Mouse (Mus musculus): ENCODE results near the gene Rbm4. TPM values are rescaled to one million over a fixed set of nuclear protein-coding genes. Genes with fewer than 3 reads are reported as not detected.

Gene Rbm4
- total RNA-seq, 4 experiments from 2014 or later = 79.4 to 87.1 (median 84.8) TPM

DNA sequence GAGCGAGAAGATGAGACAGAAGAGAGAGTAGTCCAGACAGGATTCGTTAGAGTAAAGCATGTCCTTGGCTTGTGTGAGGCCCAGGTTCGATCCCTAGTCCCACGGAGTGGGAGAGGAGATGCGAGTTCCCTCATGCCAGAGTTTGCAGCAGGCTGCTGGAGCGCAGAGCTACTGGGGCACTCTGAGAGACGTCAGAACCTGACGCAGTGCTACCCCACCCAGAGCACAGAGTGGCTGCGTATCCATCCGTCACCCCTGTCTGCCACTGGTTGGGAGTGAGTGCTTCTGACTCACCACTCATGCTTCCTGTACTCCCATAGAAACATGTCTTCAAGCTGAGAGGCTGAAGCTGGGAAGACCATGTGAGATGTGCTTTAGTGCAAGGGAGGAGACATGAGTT lies 52.2 kb downstream of the Rbm4 start:
- DNase-seq (ENCODE audit: low spot score in 2 of 2) = no peak

DNA sequence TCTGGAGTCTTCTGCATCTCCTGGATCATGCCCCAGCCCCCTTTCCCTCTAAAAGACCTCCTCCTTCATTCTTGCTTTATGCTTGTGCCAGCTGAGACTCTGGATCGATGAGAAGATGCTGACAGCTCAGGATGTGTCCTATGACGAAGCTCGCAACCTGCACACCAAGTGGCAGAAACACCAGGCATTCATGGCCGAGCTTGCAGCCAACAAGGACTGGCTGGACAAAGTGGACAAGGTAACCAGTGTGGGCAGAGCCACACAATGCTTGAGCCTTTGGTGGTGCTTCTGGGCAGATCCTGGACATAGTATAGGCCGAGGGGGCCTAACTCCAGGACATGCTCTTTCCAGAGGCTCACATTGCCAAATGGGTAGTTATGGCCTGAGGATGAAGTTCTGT lies 53.9 kb downstream of the Rbm4 start:
- no peak for DNase-seq (ENCODE audit: low spot score in 2 of 2)

GRCm38 (mm10) chr19:4739053-4739452 lies 54.6 kb downstream of the Rbm4 start:
- DNase-seq (ENCODE audit: low spot score in 2 of 2) = no peak

GRCm38 (mm10) chr19:4737866-4738265 lies 55.8 kb downstream of the Rbm4 start:
- no peak for DNase-seq (ENCODE audit: low spot score in 2 of 2)

Other genes with a start within 250 kb of the Rbm4 start
- 10 to 100 TPM; 31.0 to 34.7 (median 32.0) TPM for gene Lrfn4, start 178.2 kb downstream of the Rbm4 start, total RNA-seq (2022)
- gene Rce1, start 168.3 kb downstream of the Rbm4 start, total RNA-seq (2022) = 10 to 100 TPM; 22.7 to 26.4 (median 22.7) TPM
- gene Gm960, start 95.2 kb downstream of the Rbm4 start, total RNA-seq (2022) = 1 to 10 TPM; 1.2 to 2.0 (median 1.8) TPM
- gene Sptbn2, start 82.7 kb downstream of the Rbm4 start, total RNA-seq (2022) = 100 to 1,000 TPM; 475 to 555 (median 513) TPM
- 10 to 100 TPM; 14.6 to 20.0 (median 17.2) TPM for gene Rbm4b, start 37.4 kb downstream of the Rbm4 start, total RNA-seq (2022)
- 10 to 100 TPM; 22.5 to 29.2 (median 26.0) TPM for gene Gm21992, start 17.7 kb upstream of the Rbm4 start, total RNA-seq (2022)
- 10 to 100 TPM; 45.5 to 60.9 (median 54.8) TPM for gene Rbm14, start 17.7 kb upstream of the Rbm4 start, total RNA-seq (2022)
- 10 to 100 TPM; 30.9 to 44.4 (median 38.5) TPM for gene Ccs, start 45.4 kb upstream of the Rbm4 start, total RNA-seq (2022)
- gene Ccdc87, start 45.5 kb upstream of the Rbm4 start, total RNA-seq (2022) = 1 to 10 TPM; 2.1 to 2.8 (median 2.4) TPM
- 100 to 1,000 TPM; 110 to 126 (median 119) TPM for gene Ctsf, start 61.2 kb upstream of the Rbm4 start, total RNA-seq (2022)
- gene Actn3, start 84.0 kb upstream of the Rbm4 start, total RNA-seq (2022) = 1 to 10 TPM in 3 of 4 experiments, under 1 TPM in 1; 0.74 to 1.4 (median 1.1) TPM
- 10 to 100 TPM; 25.1 to 32.1 (median 25.6) TPM for gene Zdhhc24, start 84.8 kb upstream of the Rbm4 start, total RNA-seq (2022)
- gene Bbs1, start 112.7 kb upstream of the Rbm4 start, total RNA-seq (2022) = 10 to 100 TPM; 32.7 to 45.2 (median 39.3) TPM
- 10 to 100 TPM; 38.9 to 41.3 (median 39.7) TPM for gene Dpp3, start 134.4 kb upstream of the Rbm4 start, total RNA-seq (2022)
- 10 to 100 TPM; 25.5 to 31.6 (median 28.9) TPM for gene Peli3, start 149.2 kb upstream of the Rbm4 start, total RNA-seq (2022)
- gene Mrpl11, start 168.2 kb upstream of the Rbm4 start, total RNA-seq (2022) = 10 to 100 TPM; 51.9 to 62.5 (median 56.4) TPM
- gene Npas4, start 196.4 kb upstream of the Rbm4 start, total RNA-seq (2022) = 10 to 100 TPM in 2 of 4 experiments, 1 to 10 TPM in 2; 4.0 to 10.8 (median 8.3) TPM
- 10 to 100 TPM; 12.3 to 19.8 (median 16.3) TPM for gene Slc29a2, start 230.0 kb upstream of the Rbm4 start, total RNA-seq (2022)
- 100 to 1,000 TPM; 107 to 119 (median 111) TPM for gene B4gat1, start 244.9 kb upstream of the Rbm4 start, total RNA-seq (2022)
- 1 to 10 TPM; 4.4 to 10.0 (median 6.3) TPM for gene AC124502.3, start 245.0 kb upstream of the Rbm4 start, total RNA-seq (2022)
- gene Brms1, start 247.5 kb upstream of the Rbm4 start, total RNA-seq (2022) = 10 to 100 TPM; 18.3 to 24.6 (median 20.6) TPM